Mouse (Mus musculus) midbrain, embryonic 11.5 days (tissue): ENCODE results near the gene Fank1. TPM values are rescaled to one million over a fixed set of nuclear protein-coding genes. Genes with fewer than 3 reads are reported as not detected.

Source experiments
- ATAC-seq: fragments of 200-750 bp; cut with Nextera tagmentation; 2 replicates; pipeline ENCODE4 v1.8.0; 2017; ENCODE audit warnings: moderate TSS enrichment, moderate library complexity; ENCODE audit not compliant: low FRiP score
- DNase-seq: peaks from one replicate; pipeline ENCODE4 v3.0.0; 2015; ENCODE audit warnings: low spot score; ENCODE audit errors: missing footprints
- H3K27ac ChIP-seq: fragments of 300-500 bp; sonication (generic); 2 replicates; pipeline ENCODE4 v1.5.1; 2014; ENCODE audit warnings: low read depth, low read length
- H3K27me3 ChIP-seq: fragments of 300-500 bp; sonication (generic); 2 replicates; pipeline ENCODE4 v1.6.1; 2014; ENCODE audit warnings: mild to moderate bottlenecking, low read length, moderate library complexity, mixed read lengths; ENCODE audit not compliant: control insufficient read depth, insufficient read depth
- H3K36me3 ChIP-seq: fragments of 300-500 bp; sonication (generic); 2 replicates; pipeline ENCODE4 v1.6.1; 2014; ENCODE audit warnings: mild to moderate bottlenecking, low read length, moderate library complexity, mixed read lengths; ENCODE audit not compliant: control insufficient read depth, insufficient read depth
- H3K4me1 ChIP-seq: fragments of 300-500 bp; sonication (generic); 2 replicates; pipeline ENCODE4 v1.6.1; 2014; ENCODE audit warnings: low read length; ENCODE audit not compliant: control insufficient read depth, insufficient read depth
- H3K4me2 ChIP-seq: fragments of 300-500 bp; sonication (generic); 2 replicates; pipeline ENCODE4 v1.6.1; 2014; ENCODE audit warnings: mild to moderate bottlenecking, moderate library complexity
- H3K4me3 ChIP-seq: fragments of 300-500 bp; sonication (generic); 2 replicates; pipeline ENCODE4 v1.5.1; 2014; ENCODE audit warnings: low read depth, low read length
- H3K9ac ChIP-seq: fragments of 300-500 bp; sonication (generic); 2 replicates; pipeline ENCODE4 v1.6.1; 2014; ENCODE audit warnings: low read length
- H3K9me3 ChIP-seq: fragments of 300-500 bp; sonication (generic); 2 replicates; pipeline ENCODE4 v1.6.1; 2016; ENCODE audit warnings: low read length; ENCODE audit not compliant: control insufficient read depth
- WGBS: fragments of 180-500 bp; shearing (Covaris S2); extraction: QIAGEN DNeasy Blood & Tissue Kit; methylation state at CpG from one replicate; pipeline ENCODE4 v1.1.7; 2014; 5-methylcytosine and 5-hydroxymethylcytosine counted together
- polyA plus RNA-seq: library from polyadenylated mRNA; unstranded; fragments of >200 nt; fragmentation: Nextera tagmentation; extraction: Ambion mirVana; gene quantifications from 2 replicates; pipeline ENCODE4 v1.2.1, GENCODE M21; 2014

Fank1 gene
- polyA plus RNA-seq, 1 experiment from 2014 or later = 1.6 TPM

DNA sequence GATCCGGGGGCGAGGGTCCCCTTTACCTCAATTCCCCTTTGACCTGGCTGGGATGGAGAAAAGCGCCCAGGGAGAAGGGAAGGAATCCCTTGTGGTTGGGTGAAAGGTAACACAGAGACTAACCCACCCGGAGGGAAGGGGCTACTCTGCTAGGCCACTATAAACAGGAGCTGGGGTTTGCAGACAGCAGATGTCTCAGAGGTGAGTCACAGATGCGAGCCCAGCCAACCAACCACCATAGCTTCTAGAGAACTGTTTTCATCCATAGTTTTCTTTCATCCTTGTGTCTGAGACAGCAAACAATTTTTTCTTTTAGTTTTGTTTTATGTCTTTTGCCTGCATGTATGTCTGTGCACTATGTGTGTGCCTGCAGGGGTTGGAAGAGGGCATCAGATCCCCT, 23.3 kb downstream of the Fank1 start:
- no peak overlapping the region for H3K9ac ChIP-seq
- H3K27ac ChIP-seq = no peak overlapping the region
- no peaks in the 10 kb centered on the region for H3K27me3 ChIP-seq
- H3K36me3 ChIP-seq = no peaks in the 10 kb centered on the region
- WGBS = 71% methylated on average over 5 of the region's 5 CpGs
- DNase-seq (no peak), ATAC-seq (no peak)
- no peak overlapping the region for H3K4me3 ChIP-seq
- no peak overlapping the region for H3K4me2 ChIP-seq
- H3K9me3 ChIP-seq = no peaks in the 10 kb centered on the region
- H3K4me1 ChIP-seq = no peaks in the 10 kb centered on the region

- Histone ChIP-seq H3K36me3 (no peaks in the 10 kb centered on the region), H3K9me3 (no peaks in the 10 kb centered on the region), H3K4me1 (no peaks in the 10 kb centered on the region), H3K4me2 (no peak overlapping the region), H3K9ac (no peak overlapping the region), H3K4me3 (no peak overlapping the region), H3K27me3 (no peaks in the 10 kb centered on the region), H3K27ac (no peak overlapping the region)
- DNase-seq (no peak), ATAC-seq (no peak)
- WGBS = 75% methylated on average over 6 of the region's 6 CpGs
These were observed 25.2 kb downstream of the Fank1 start for GRCm38 (mm10) chr7:133801823-133802222.

DNA sequence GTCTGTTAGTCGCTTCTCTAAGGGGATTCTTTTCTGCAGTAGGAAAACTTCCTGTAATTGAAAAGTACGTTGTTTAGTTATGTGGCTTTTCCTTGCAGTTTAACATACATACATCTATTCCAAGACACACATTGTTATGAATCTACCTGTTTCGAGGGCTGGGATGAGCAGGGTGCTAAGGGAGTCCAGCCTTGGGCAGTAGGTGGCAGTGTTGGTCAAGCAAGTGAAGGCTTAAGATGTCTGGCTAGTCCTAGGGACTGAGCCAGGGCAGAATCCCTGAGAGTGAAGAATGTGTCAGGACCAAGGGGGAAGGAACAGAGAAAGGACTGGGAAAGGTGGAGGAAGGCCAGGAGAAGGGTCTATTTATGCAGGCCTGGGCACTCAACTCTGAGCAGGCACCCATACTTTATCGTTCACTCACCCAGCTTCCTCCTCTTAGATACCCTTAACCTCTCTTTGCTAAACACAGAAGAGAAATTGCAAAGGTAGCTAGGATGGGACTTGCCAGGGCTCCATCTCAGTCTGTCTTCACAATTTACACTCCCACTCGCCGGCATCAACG, 29.0 kb downstream of the Fank1 start:
- WGBS = 65% methylated on average over 7 of the region's 7 CpGs
- peak; percentile 66; the same call in 1 of the 2 replicates for ATAC-seq
- no peak overlapping the region for H3K4me2 ChIP-seq

DNA sequence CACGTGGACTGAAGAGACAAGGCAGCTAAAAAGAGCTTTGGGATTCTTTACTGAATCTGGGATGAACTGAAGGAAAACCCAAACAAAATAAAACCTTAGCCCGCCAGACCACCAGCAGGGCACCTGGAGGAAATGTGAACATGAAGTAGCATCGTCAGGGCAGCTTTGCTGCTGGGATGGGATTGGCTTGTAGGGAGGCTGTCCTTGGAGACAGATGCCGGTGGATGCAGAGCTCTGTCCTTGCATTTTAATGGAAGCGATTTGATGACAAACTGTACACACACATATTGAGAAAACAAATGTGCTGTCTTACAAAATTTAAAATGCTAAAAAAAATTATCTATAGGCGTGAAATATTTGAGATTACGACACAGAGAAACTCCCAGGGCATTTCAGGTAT, 36.3 kb downstream of the Fank1 start:
- 79% methylated on average over 7 of the region's 7 CpGs for WGBS

More for the DNA sequence above, 29.0 kb downstream of the Fank1 start:
- H3K27me3 ChIP-seq = no peaks in the 10 kb centered on the region
- DNase-seq = peak; percentile 89
- no peak overlapping the region for H3K27ac ChIP-seq
- H3K9me3 ChIP-seq = no peaks in the 10 kb centered on the region
- no peak overlapping the region for H3K9ac ChIP-seq
- H3K4me1 ChIP-seq = no peaks in the 10 kb centered on the region
- no peak overlapping the region for H3K4me3 ChIP-seq
- H3K36me3 ChIP-seq = no peaks in the 10 kb centered on the region

GRCm38 (mm10) chr7:133813331-133813730, 36.7 kb downstream of the Fank1 start:
- 88% methylated on average over 4 of the region's 4 CpGs for WGBS
- Histone ChIP-seq H3K36me3 (no peaks in the 10 kb centered on the region), H3K27ac (no peak overlapping the region), H3K9ac (no peak overlapping the region), H3K4me2 (no peak overlapping the region), H3K9me3 (no peaks in the 10 kb centered on the region), H3K4me3 (no peak overlapping the region), H3K4me1 (no peaks in the 10 kb centered on the region), H3K27me3 (no peaks in the 10 kb centered on the region)
- no peak for ATAC-seq
- no peak for DNase-seq

More for the DNA sequence above, 36.3 kb downstream of the Fank1 start:
- H3K27ac ChIP-seq = no peak overlapping the region
- H3K27me3 ChIP-seq = no peaks in the 10 kb centered on the region
- no peaks in the 10 kb centered on the region for H3K36me3 ChIP-seq
- no peaks in the 10 kb centered on the region for H3K9me3 ChIP-seq
- H3K9ac ChIP-seq = no peak overlapping the region
- ATAC-seq (no peak), DNase-seq (no peak)
- H3K4me1 ChIP-seq = no peaks in the 10 kb centered on the region
- H3K4me3 ChIP-seq = no peak overlapping the region
- H3K4me2 ChIP-seq = no peak overlapping the region

DNA sequence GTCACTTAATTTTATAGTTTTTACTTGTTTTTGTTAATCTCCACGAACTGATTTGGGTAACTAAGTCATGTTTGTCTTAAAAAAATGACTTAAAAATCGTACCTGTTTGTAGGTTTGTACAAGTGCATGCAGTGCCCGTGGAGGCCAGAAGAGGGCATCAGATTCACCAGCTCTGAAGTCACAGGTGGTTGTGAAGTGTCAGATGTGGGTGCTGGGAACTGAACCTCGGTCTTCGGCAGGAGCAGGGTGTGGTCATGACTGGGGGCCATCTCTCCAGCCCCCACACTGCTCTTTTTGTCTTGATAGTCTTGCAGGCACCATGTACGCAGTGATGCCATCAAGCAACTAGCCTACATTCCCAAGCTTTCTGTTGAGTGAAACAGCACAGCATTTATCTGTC, 47.1 kb downstream of the Fank1 start:
- ATAC-seq (no peak), DNase-seq (no peak)
- Histone ChIP-seq H3K4me2 (no peak overlapping the region), H3K27ac (no peak overlapping the region), H3K9ac (no peak overlapping the region), H3K27me3 (no peaks in the 10 kb centered on the region), H3K4me3 (no peak overlapping the region), H3K4me1 (no peaks in the 10 kb centered on the region), H3K36me3 (no peaks in the 10 kb centered on the region), H3K9me3 (no peaks in the 10 kb centered on the region)
- WGBS = 85% methylated on average over 6 of the region's 6 CpGs

GRCm38 (mm10) chr7:133824579-133824978, 47.9 kb downstream of the Fank1 start:
- H3K4me1 ChIP-seq = no peaks in the 10 kb centered on the region
- H3K4me3 ChIP-seq = no peak overlapping the region
- H3K27ac ChIP-seq = no peak overlapping the region
- no peak overlapping the region for H3K9ac ChIP-seq
- no peaks in the 10 kb centered on the region for H3K9me3 ChIP-seq
- no peak for DNase-seq
- H3K4me2 ChIP-seq = no peak overlapping the region
- WGBS = 90% methylated on average over 2 of the region's 2 CpGs
- ATAC-seq = no peak
- no peaks in the 10 kb centered on the region for H3K36me3 ChIP-seq
- no peaks in the 10 kb centered on the region for H3K27me3 ChIP-seq

GRCm38 (mm10) chr7:133828514-133828913, 51.9 kb downstream of the Fank1 start:
- H3K9me3 ChIP-seq = no peaks in the 10 kb centered on the region
- H3K27ac ChIP-seq = no peak overlapping the region
- no peak overlapping the region for H3K9ac ChIP-seq
- DNase-seq (no peak), ATAC-seq (no peak)
- no peaks in the 10 kb centered on the region for H3K27me3 ChIP-seq
- no peak overlapping the region for H3K4me2 ChIP-seq
- no peak overlapping the region for H3K4me3 ChIP-seq
- H3K36me3 ChIP-seq = no peaks in the 10 kb centered on the region
- no peaks in the 10 kb centered on the region for H3K4me1 ChIP-seq
- WGBS = 57% methylated on average over 4 of the region's 4 CpGs

DNA sequence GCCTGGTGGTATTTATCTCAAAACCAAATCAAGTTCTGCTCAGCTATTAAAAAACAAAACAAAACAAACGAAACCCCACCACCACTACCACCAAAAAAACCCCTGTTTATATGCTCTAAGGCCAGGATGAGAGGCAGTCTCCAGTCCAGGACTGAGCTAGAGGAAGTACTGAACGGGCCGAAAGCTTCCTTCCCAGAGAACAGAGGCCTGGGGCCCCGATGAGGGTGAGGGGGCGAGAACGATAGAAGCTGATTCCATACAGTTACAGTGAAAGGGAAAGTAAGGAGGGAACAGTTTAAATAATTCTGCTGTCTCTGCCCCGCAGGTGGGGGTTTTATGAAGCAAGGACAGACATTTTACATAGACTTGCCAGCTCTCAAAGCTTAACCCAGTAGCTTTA, 52.9 kb downstream of the Fank1 start:
- no peak overlapping the region for H3K27ac ChIP-seq
- H3K4me2 ChIP-seq = no peak overlapping the region
- no peaks in the 10 kb centered on the region for H3K27me3 ChIP-seq
- 86% methylated on average over 7 of the region's 7 CpGs for WGBS
- ATAC-seq (no peak), DNase-seq (no peak)
- H3K4me3 ChIP-seq = no peak overlapping the region
- no peak overlapping the region for H3K9ac ChIP-seq
- H3K36me3 ChIP-seq = no peaks in the 10 kb centered on the region
- H3K9me3 ChIP-seq = no peaks in the 10 kb centered on the region
- H3K4me1 ChIP-seq = no peaks in the 10 kb centered on the region
